Mouse (Mus musculus): ENCODE measurements at regions not wholly inside any gene's neighbourhood (a gene's known extent, or its start where the extent isn't known, plus 50 kb on each side); places are given as distances from the start of the nearest gene placed in this dataset.

- TF ChIP-seq CTCF (IDR thresholded peaks at IDR 0.05; ENCODE audit: low read depth, low read length), result no peak
- TF ChIP-seq POLR2A (IDR thresholded peaks at IDR 0.05; ENCODE audit: extremely low read depth, insufficient read depth, low read length), result no peak
Observed at GRCm38 (mm10) chr13:70103903-70104302, 301.7 kb downstream of the Med10 start.

All from liver, adult 2 months (tissue).